Mouse (Mus musculus) bone marrow, adult 2 months (tissue): Measurements from ENCODE around the gene Gm49380.
A peak's percentile ranks its signal among the peaks of the same experiment; 100 is the strongest.

Experiments
- CTCF ChIP-seq: fragments of 200-500 bp; IDR thresholded peaks from 2 replicates; pipeline ENCODE4 v1.5.1; 2011; ENCODE audit warnings: low read length, control low read depth; ENCODE audit not compliant: control insufficient read depth, insufficient read depth
- POLR2A ChIP-seq: fragments of 200-500 bp; IDR thresholded peaks from 2 replicates; pipeline ENCODE4 v1.6.1; 2011; ENCODE audit warnings: low read depth, mild to moderate bottlenecking, control low read depth, low read length, borderline replicate concordance; ENCODE audit not compliant: control insufficient read depth

- peak; percentile 66; the same call in 1 of the 2 replicates for TF ChIP-seq CTCF
- TF ChIP-seq POLR2A: no peak
Observed at GRCm38 (mm10) chr9:44066785-44067225, 46.5 kb downstream of the Gm49380 start, which contains the start of gene Usp2.
